Mouse (Mus musculus) olfactory bulb, adult 2 months (tissue): ENCODE data around the gene Gstm3. TPM values are rescaled to one million over a fixed set of nuclear protein-coding genes. Genes with fewer than 3 reads are reported as not detected.

Experiments
- H3K27ac ChIP-seq: fragments of 200-500 bp; 2 replicates; pipeline ENCODE4 v1.5.1; 2012; ENCODE audit warnings: low read depth, low read length; ENCODE audit not compliant: insufficient read depth
- H3K4me1 ChIP-seq: fragments of 200-500 bp; 2 replicates; pipeline ENCODE4 v1.6.1; 2012; ENCODE audit warnings: low read length; ENCODE audit not compliant: control insufficient read depth, insufficient read depth
- H3K4me3 ChIP-seq: fragments of 200-500 bp; 2 replicates; pipeline ENCODE4 v1.5.1; 2012; ENCODE audit warnings: mild to moderate bottlenecking, low read depth, low read length, moderate library complexity; ENCODE audit not compliant: insufficient read depth
- CTCF ChIP-seq: fragments of 200-500 bp; IDR thresholded peaks from 2 replicates; pipeline ENCODE4 v1.5.1; 2012; ENCODE audit warnings: low read depth, mild to moderate bottlenecking, low read length, moderate library complexity; ENCODE audit not compliant: insufficient read depth
- POLR2A ChIP-seq: fragments of 200-500 bp; IDR thresholded peaks from 2 replicates; pipeline ENCODE4 v1.6.1; 2012; ENCODE audit warnings: mild to moderate bottlenecking, low read depth, low read length, moderate library complexity; ENCODE audit not compliant: insufficient read depth
- WGBS: fragments of 180-500 bp; shearing (Covaris S2); methylation state at CpG from one replicate; pipeline ENCODE4 v1.1.7; 2018; 5-methylcytosine and 5-hydroxymethylcytosine counted together
- polyA plus RNA-seq: library from polyadenylated mRNA; stranded (reverse); fragments of >200 nt; gene quantifications from 2 replicates; pipeline ENCODE4 v1.2.4, GENCODE M21; 2012; ENCODE audit warnings: low replicate concordance; ENCODE audit not compliant: missing spikeins, insufficient read depth, insufficient read length

Gene Gstm3
- polyA plus RNA-seq, 1 experiment = not detected

- TF ChIP-seq CTCF (no peak), POLR2A (no peak)
- WGBS = 91% methylated on average over 5 of the region's 5 CpGs
- H3K27ac ChIP-seq = no peak overlapping the region
- no peaks in the 10 kb centered on the region for H3K4me1 ChIP-seq
- H3K4me3 ChIP-seq = no peak overlapping the region
Observed at GRCm38 (mm10) chr3:107920348-107920747, 48.7 kb downstream of the Gstm3 start.

DNA sequence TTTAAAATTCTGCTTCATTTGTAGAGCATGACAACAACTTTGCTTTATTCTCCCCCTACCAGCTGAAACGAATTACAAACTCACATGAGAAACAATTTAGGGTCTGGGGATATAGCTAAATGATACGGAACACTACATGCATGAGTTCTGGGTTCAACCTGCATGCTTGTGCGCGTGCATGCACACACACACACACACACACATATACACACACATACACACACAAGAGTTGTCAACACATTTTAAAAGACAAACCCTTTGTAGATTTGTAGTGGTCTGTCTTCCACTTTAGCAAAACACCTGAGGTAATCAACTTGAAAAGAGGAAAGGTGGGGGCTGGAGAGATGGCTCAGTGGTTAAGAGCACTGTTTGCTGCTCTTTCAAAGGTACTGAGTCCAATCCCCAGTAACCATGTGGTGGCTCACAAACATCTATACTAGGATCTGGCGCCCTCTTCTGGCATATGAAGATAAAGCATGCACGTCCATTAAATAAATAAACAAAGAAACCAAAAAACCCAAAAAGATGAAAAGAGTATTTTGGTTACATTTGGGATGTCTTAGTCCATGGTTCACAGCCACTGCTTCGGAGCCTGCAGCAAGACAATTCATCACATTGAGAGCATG lies 51.2 kb downstream of the Gstm3 start:
- 45% methylated on average over 7 of the region's 7 CpGs for WGBS
- Histone ChIP-seq H3K4me1 (no peaks in the 10 kb centered on the region), H3K4me3 (no peak overlapping the region), H3K27ac (no peak overlapping the region)
- no peak for TF ChIP-seq POLR2A
- TF ChIP-seq CTCF = no peak

DNA sequence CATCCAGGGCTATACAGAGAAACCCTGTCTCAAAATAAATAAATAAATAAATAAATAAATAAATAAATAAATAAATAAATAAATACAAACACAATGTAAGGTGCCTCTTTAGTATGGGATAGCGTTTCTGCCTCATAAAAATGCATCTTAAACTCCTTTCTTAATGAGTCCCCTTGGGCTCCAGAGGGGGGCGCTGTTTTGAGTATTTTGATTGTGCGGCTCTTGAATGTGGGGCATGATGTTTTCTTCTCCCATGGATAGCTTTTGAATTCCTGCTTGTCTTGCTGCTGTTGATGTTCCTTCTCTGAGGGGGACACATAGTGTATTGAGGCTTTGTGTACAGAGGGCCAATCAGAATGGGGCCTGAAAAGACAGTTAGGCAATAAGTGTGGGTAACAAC lies 52.0 kb downstream of the Gstm3 start:
- Histone ChIP-seq H3K27ac (no peak overlapping the region), H3K4me1 (no peaks in the 10 kb centered on the region)
- WGBS = 73% methylated on average over 3 of the region's 3 CpGs

GRCm38 (mm10) chr3:107916674-107917073 lies 52.4 kb downstream of the Gstm3 start:
- H3K27ac ChIP-seq = no peak overlapping the region
- H3K4me1 ChIP-seq = no peaks in the 10 kb centered on the region
- no peak overlapping the region for H3K4me3 ChIP-seq
- TF ChIP-seq POLR2A (no peak), CTCF (no peak)
- WGBS = 81% methylated on average over 15 of the region's 15 CpGs

More for the DNA sequence above, 52.0 kb downstream of the Gstm3 start:
- H3K4me3 ChIP-seq = no peak overlapping the region
- TF ChIP-seq POLR2A = no peak
- no peak for TF ChIP-seq CTCF

Other genes starting within 250 kb of the Gstm3 start
- gene Csf1, start 208.8 kb downstream of the Gstm3 start, polyA plus RNA-seq = not detected in 2 replicates
- gene Eps8l3, start 92.1 kb downstream of the Gstm3 start, polyA plus RNA-seq = not detected in 2 replicates
- gene Gstm5, start 73.5 kb downstream of the Gstm3 start, polyA plus RNA-seq = not detected in 2 replicates
- gene Gstm7, start 37.5 kb downstream of the Gstm3 start, polyA plus RNA-seq = not detected in 2 replicates
- not detected in 2 replicates for gene Gstm6, start 25.5 kb downstream of the Gstm3 start, polyA plus RNA-seq
- not detected in 2 replicates for gene Gstm2, start 17.2 kb upstream of the Gstm3 start, polyA plus RNA-seq
- not detected in 2 replicates for gene Gstm1, start 48.7 kb upstream of the Gstm3 start, polyA plus RNA-seq
- gene Gstm4, start 75.6 kb upstream of the Gstm3 start, polyA plus RNA-seq = not detected in 2 replicates
- not detected in 2 replicates for gene Ampd2, start 117.4 kb upstream of the Gstm3 start, polyA plus RNA-seq
- gene Gnat2, start 123.5 kb upstream of the Gstm3 start, polyA plus RNA-seq = not detected in 2 replicates
- not detected in 2 replicates for gene Gnai3, start 176.9 kb upstream of the Gstm3 start, polyA plus RNA-seq
- not detected in 2 replicates for gene Gpr61, start 185.6 kb upstream of the Gstm3 start, polyA plus RNA-seq
- 177 and 487 TPM in 2 replicates for gene Amigo1, start 217.1 kb upstream of the Gstm3 start, polyA plus RNA-seq
- gene Cyb561d1, start 231.9 kb upstream of the Gstm3 start, polyA plus RNA-seq = not detected in 2 replicates
- not detected in 2 replicates for gene Atxn7l2, start 241.7 kb upstream of the Gstm3 start, polyA plus RNA-seq